Mouse (Mus musculus) neural tube, embryonic 14.5 days (tissue): ENCODE data around the gene Gm20449. TPM values are rescaled to one million over a fixed set of nuclear protein-coding genes. Genes with fewer than 3 reads are reported as not detected.
"Not testable (repeated sequence)": the region's sequence is repeated elsewhere in the genome, so short reads cannot be mapped to it uniquely, and the experiment has no call there.

Experiments
- ATAC-seq: fragments of 200-750 bp; cut with Nextera tagmentation; 2 replicates; pipeline ENCODE4 v1.8.0; 2017; ENCODE audit warnings: low read depth, mild to moderate bottlenecking, moderate TSS enrichment, moderate library complexity
- H3K27ac ChIP-seq: fragments of 300-500 bp; sonication (generic); 2 replicates; pipeline ENCODE4 v1.5.1; 2014; ENCODE audit warnings: low read depth, mild to moderate bottlenecking, control low read depth, low read length, moderate library complexity, mixed read lengths
- H3K27me3 ChIP-seq: fragments of 300-500 bp; sonication (generic); 2 replicates; pipeline ENCODE4 v1.6.1; 2014; ENCODE audit warnings: low read length; ENCODE audit not compliant: control insufficient read depth, insufficient read depth
- H3K36me3 ChIP-seq: fragments of 300-500 bp; sonication (generic); 2 replicates; pipeline ENCODE4 v1.6.1; 2014; ENCODE audit warnings: low read length, mixed read lengths; ENCODE audit not compliant: control insufficient read depth, insufficient read depth
- H3K4me1 ChIP-seq: fragments of 300-500 bp; sonication (generic); 2 replicates; pipeline ENCODE4 v1.6.1; 2014; ENCODE audit warnings: low read length; ENCODE audit not compliant: control insufficient read depth, insufficient read depth
- H3K4me2 ChIP-seq: fragments of 300-500 bp; sonication (generic); 2 replicates; pipeline ENCODE4 v1.6.1; 2014; ENCODE audit warnings: mild to moderate bottlenecking, low read depth, low read length, control low read depth
- H3K4me3 ChIP-seq: fragments of 300-500 bp; sonication (generic); 2 replicates; pipeline ENCODE4 v1.5.1; 2014; ENCODE audit warnings: low read depth, low read length, control low read depth, mixed read lengths
- H3K9ac ChIP-seq: fragments of 300-500 bp; sonication (generic); replicated peaks from 2 replicates; pipeline ENCODE4 v1.6.1; 2014; ENCODE audit warnings: low read depth, mild to moderate bottlenecking, control low read depth, low read length, mixed read lengths
- H3K9me3 ChIP-seq: fragments of 300-500 bp; sonication (generic); 2 replicates; pipeline ENCODE4 v1.6.1; 2016; ENCODE audit warnings: low read length; ENCODE audit not compliant: control insufficient read depth
- WGBS: fragments of 180-500 bp; shearing (Covaris S2); extraction: QIAGEN DNeasy Blood & Tissue Kit; methylation state at CpG from one replicate; pipeline ENCODE4 v1.1.7; 2014; 5-methylcytosine and 5-hydroxymethylcytosine counted together
- polyA plus RNA-seq: library from polyadenylated mRNA; unstranded; fragments of >200 nt; fragmentation: Nextera tagmentation; extraction: Ambion mirVana; gene quantifications from 2 replicates; pipeline ENCODE4 v1.2.1, GENCODE M21; 2014

Gm20449 gene
- polyA plus RNA-seq, 1 experiment from 2014 or later: 0.23 TPM

- H3K27ac ChIP-seq, H3K9me3 ChIP-seq, H3K9ac ChIP-seq, H3K36me3 ChIP-seq, H3K4me2 ChIP-seq, H3K27me3 ChIP-seq, H3K4me1 ChIP-seq, ATAC-seq, H3K4me3 ChIP-seq: not testable (repeated sequence)
- 88% methylated on average over 1 of the region's 1 CpGs for WGBS
These were observed 50.6 kb downstream of the Gm20449 start, which contains the start of gene Vmn2r57 for GRCm38 (mm10) chr7:41448596-41448995. TSS of gene Vmn2r57 (minus strand) at chr7:41448696.

DNA sequence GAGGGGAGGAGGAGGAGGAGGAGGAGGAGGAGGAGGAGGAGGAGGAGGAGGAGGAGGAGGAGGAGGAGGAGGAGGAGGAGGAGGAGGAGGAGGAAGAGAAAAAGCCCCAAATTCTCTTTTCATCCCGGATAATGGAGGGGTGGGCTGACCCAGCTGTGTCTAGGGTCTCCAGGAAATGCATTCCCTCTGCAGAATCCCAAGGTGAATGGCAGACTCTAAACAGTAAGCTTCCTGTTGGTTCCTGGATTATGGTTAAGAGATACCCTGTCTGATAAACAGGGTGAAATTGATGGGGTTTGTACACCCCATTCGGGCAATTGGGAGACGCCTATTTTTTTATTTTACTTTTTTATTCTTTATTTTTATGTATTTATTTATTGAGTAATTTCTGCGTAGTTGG is 105.1 kb downstream of the Gm20449 start:
- WGBS: 69% methylated on average over 4 of the region's 4 CpGs
- Histone ChIP-seq H3K4me3 (peak overlapping the region; percentile 15; the same call in 1 of the 2 replicates), H3K9me3 (no peaks in the 10 kb centered on the region), H3K4me1 (no peaks in the 10 kb centered on the region), H3K4me2 (peak overlapping the region; percentile 31; the same call in 1 of the 2 replicates), H3K36me3 (no peaks in the 10 kb centered on the region), H3K9ac (no peak overlapping the region), H3K27ac (no peak overlapping the region), H3K27me3 (no peaks in the 10 kb centered on the region)
- ATAC-seq: no peak

DNA sequence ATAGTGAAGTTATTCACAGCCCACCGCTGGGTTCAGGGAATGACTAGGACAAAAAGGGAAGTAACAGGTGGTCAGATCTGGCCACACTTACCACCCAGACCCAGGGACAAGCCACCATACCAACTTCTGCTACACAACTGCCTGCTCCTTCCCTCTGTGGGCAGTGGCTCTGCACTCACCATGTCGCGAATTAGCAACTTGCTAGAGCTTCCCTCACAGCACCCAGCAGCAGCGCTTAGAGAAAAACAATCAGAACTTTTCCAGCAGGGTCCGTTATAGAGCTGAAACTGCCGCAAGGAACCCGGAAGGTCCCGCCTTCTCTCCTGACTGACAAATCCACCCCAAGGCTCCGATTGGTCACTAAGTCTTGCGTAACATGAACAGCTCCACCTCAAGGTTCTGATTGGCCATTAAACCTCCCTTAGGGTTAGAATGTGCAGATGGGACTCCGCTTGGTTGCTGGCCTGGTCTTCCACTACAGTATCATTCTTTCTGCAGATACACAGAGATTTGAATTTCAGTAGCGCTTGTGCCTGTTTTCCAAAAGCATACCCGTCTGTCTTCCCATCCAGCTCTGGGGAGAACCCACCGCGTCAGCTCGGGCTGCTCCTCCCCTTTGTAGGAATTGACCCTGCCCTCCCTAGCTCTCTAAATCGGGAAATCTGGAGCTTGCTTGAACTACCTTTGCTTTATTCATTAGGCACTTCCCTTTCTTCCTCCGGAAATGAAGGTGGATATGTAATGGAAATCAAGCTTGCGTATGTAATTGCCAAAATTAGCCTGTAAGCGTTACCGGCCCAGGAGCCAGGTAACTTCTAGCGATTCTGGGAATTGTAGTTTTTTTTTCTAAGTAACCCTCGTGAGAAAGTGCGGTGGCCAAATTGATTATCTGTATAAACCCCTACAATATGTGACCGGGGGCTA is 105.9 kb downstream of the Gm20449 start, which contains the start of gene AI987944:
AI987944 (minus strand) TSS at position 332 of the 924 bp plus-strand sequence.
- ATAC-seq: peak; percentile 100
- Histone ChIP-seq H3K36me3 (no peaks in the 10 kb centered on the region), H3K9me3 (no peaks in the 10 kb centered on the region), H3K4me3 (peak within 1 kb of the TSS; percentile 49), H3K4me1 (no peaks in the 10 kb centered on the region), H3K27ac (peak within 1 kb of the TSS; percentile 87), H3K27me3 (no peaks in the 10 kb centered on the region), H3K4me2 (peak within 1 kb of the TSS; percentile 54), H3K9ac (peak within 1 kb of the TSS; percentile 57; the same call in 1 of the 2 replicates)
- WGBS: 0% methylated on average over 25 of the region's 25 CpGs

Other genes starting within 250 kb of the Gm20449 start
- 9.2 and 10.1 TPM in 2 replicates for gene AI987944, start 106.0 kb downstream of the Gm20449 start, polyA plus RNA-seq
- 0.70 and 0.82 TPM in 2 replicates for gene Vmn2r57, start 50.7 kb downstream of the Gm20449 start, polyA plus RNA-seq
- 4.9 and 6.0 TPM in 2 replicates for gene AW146154, start 473 bp upstream of the Gm20449 start, polyA plus RNA-seq
- gene Gm6871, start 74.2 kb upstream of the Gm20449 start, polyA plus RNA-seq: not detected in 2 replicates
- 19.0 and 21.2 TPM in 2 replicates for gene 2610021A01Rik, start 99.8 kb upstream of the Gm20449 start, polyA plus RNA-seq
- 36.2 and 36.6 TPM in 2 replicates for gene Zfp788, start 133.8 kb upstream of the Gm20449 start, polyA plus RNA-seq